In genomic region chr9:106417841-106418625, GRCm38 (mm10) we compare ENCODE assay signal across 8 mouse cellular contexts. TPM values are rescaled to one million over a fixed set of nuclear protein-coding genes. Genes with fewer than 3 reads are reported as not detected.
DNase-seq lines count a peak whose midpoint lies in the region; ATAC-seq and TF ChIP-seq lines count a peak whose summit lies in the region.

No protein-coding gene starts in this region.

- ATAC-seq in lung, embryonic 14.5 days (ENCODE audit: insufficient read depth): peak; percentile 74

- peak overlapping the region; percentile 9 to 29; a peak in 3 of 4 replicates for H3K4me3 ChIP-seq in ES-E14 (ENCODE audit: insufficient read depth in 1 of 2, low read depth in 1 of 2, low read length in 2 of 2, poor library complexity in 1 of 2, severe bottlenecking in 1 of 2)
- peak overlapping the region; percentile 43 for H3K4me3 ChIP-seq in hindbrain, embryonic 10.5 days
- H3K4me3 ChIP-seq in lung, embryonic 14.5 days (ENCODE audit: low read depth, low read length): peak overlapping the region; percentile 31

- H3K27ac ChIP-seq in ES-E14 (ENCODE audit: insufficient read depth, low read depth, low read length, poor library complexity, severe bottlenecking): no peak overlapping the region
- H3K27ac ChIP-seq in hindbrain, embryonic 10.5 days: peak overlapping the region; percentile 82
- peak overlapping the region; percentile 46; the same call in 1 of the 2 replicates for H3K27ac ChIP-seq in lung, embryonic 14.5 days (ENCODE audit: low read depth)

- 0 out of 2 replicates have a peak overlapping the region, but pooled peaks have one; percentile 14 for H3K9ac ChIP-seq in ES-E14 (ENCODE audit: insufficient read depth, low read depth, low read length, poor library complexity, severe bottlenecking)
- peak overlapping the region; percentile 18; the same call in 1 of the 2 replicates for H3K9ac ChIP-seq in lung, embryonic 14.5 days

- in situ Hi-C loops in ES-E14 (cut with MboI; ENCODE audit: low sequenced_read_pairs in 2 of 2, unreplicated experiment in 2 of 2): no loop called here

- H3K4me2 ChIP-seq in lung, embryonic 14.5 days: peak overlapping the region; percentile 70

- H3K27me3 ChIP-seq in hindbrain, embryonic 10.5 days (ENCODE audit: insufficient read depth, poor library complexity, severe bottlenecking): peaks cover 15% of the 10 kb centered on the region
- no peaks in the 10 kb centered on the region for H3K27me3 ChIP-seq in lung, embryonic 14.5 days (ENCODE audit: insufficient read depth, low read length)

- H3K9me3 ChIP-seq in ES-E14 (ENCODE audit: control insufficient read depth, insufficient read depth, low read depth, low read length): no peaks in the 10 kb centered on the region
- H3K9me3 ChIP-seq in hindbrain, embryonic 10.5 days: no peaks in the 10 kb centered on the region
- no peaks in the 10 kb centered on the region for H3K9me3 ChIP-seq in lung, embryonic 14.5 days (ENCODE audit: low read depth, low read length)

- TF ChIP-seq CTCF in lung, embryonic 14.5 days (IDR thresholded peaks at IDR 0.05; ENCODE audit: low read depth): peak; percentile 57

- no peak for DNase-seq in ES-E14 (ENCODE audit: low read depth, low spot score)
- DNase-seq in cerebellum, adult 9-10 months: peak; percentile 72
- DNase-seq in frontal cortex, postnatal 10 days (ENCODE audit: low spot score in 2 of 2): peak; percentile 92 to 96
- peak; percentile 68 for DNase-seq in hindbrain, embryonic 10.5 days (ENCODE audit: low spot score)
- DNase-seq in layer of hippocampus, adult 9-11 months: peak; percentile 95
- peak; percentile 94 for DNase-seq in lung, embryonic 14.5 days
- DNase-seq in ovary, postnatal 10 days (ENCODE audit: low spot score): peak; percentile 45
- DNase-seq in urinary bladder, postnatal 25 days (ENCODE audit: low spot score): peak; percentile 64

- 16% methylated on average over 29 of the region's 29 CpGs for WGBS in hindbrain, embryonic 10.5 days
- 14% methylated on average over 29 of the region's 29 CpGs for WGBS in lung, embryonic 14.5 days

- H3K4me1 ChIP-seq in ES-E14 (ENCODE audit: control insufficient read depth in 2 of 2, insufficient read depth in 2 of 2, low read length in 2 of 2, poor library complexity in 1 of 2): peaks cover 0 to 20% of the 10 kb centered on the region in 2 experiments; a peak in 2 of 4 replicates
- H3K4me1 ChIP-seq in hindbrain, embryonic 10.5 days (replicated peaks): peaks cover 51% of the 10 kb centered on the region
- H3K4me1 ChIP-seq in lung, embryonic 14.5 days (ENCODE audit: insufficient read depth): peaks cover 15% of the 10 kb centered on the region

- H3K36me3 ChIP-seq in ES-E14 (ENCODE audit: control insufficient read depth, insufficient read depth, low read length, poor library complexity, severe bottlenecking): no peaks in the 10 kb centered on the region
- no peaks in the 10 kb centered on the region for H3K36me3 ChIP-seq in hindbrain, embryonic 10.5 days
- H3K36me3 ChIP-seq in lung, embryonic 14.5 days (ENCODE audit: insufficient read depth): no peaks in the 10 kb centered on the region

TF ChIP-seq in ES-E14, 5 proteins besides CTCF, POLR2A, EP300 and RAD21:
- no peak for TF ChIP-seq CHD2 (IDR thresholded peaks at IDR 0.05; ENCODE audit: low read depth, low read length)
- TF ChIP-seq ZC3H11A (IDR thresholded peaks at IDR 0.05; ENCODE audit: borderline replicate concordance, low read depth, low read length): no peak
- no peak for TF ChIP-seq ZNF384 (IDR thresholded peaks at IDR 0.05; ENCODE audit: low read depth, low read length)
- no peak for TF ChIP-seq HCFC1 (IDR thresholded peaks at IDR 0.05; ENCODE audit: borderline replicate concordance, insufficient read depth, low read length)
- no peak for TF ChIP-seq MAFK (IDR thresholded peaks at IDR 0.05; ENCODE audit: insufficient read depth, low read depth, low read length)

RNA-seq across cellular contexts. Expression of gene Rpl29, which starts 11.2 kb away (rescaled TPM):
- total RNA-seq in ES-E14 (2012; rRNA removed): 43.7 and 61.2 TPM in 2 replicates
- 912 and 973 TPM in 2 replicates for polyA plus RNA-seq in hindbrain, embryonic 10.5 days (2016; fragmentation: Nextera tagmentation; extraction: Ambion mirVana)
- 1,268 and 1,276 TPM in 2 replicates for polyA plus RNA-seq in lung, embryonic 14.5 days (2014; fragmentation: Nextera tagmentation; extraction: Ambion mirVana)

RNA-seq across cellular contexts. Expression of gene Acy1, which starts 20.1 kb away (rescaled TPM):
- total RNA-seq in ES-E14 (2012; rRNA removed): 28.8 and 40.3 TPM in 2 replicates
- 36.7 and 37.0 TPM in 2 replicates for polyA plus RNA-seq in hindbrain, embryonic 10.5 days (2016; fragmentation: Nextera tagmentation; extraction: Ambion mirVana)
- 33.2 and 34.9 TPM in 2 replicates for polyA plus RNA-seq in lung, embryonic 14.5 days (2014; fragmentation: Nextera tagmentation; extraction: Ambion mirVana)

RNA-seq across cellular contexts. Expression of gene Abhd14b, which starts 29.2 kb away (rescaled TPM):
- 1.9 and 4.2 TPM in 2 replicates for total RNA-seq in ES-E14 (2012; rRNA removed)
- 5.7 and 6.0 TPM in 2 replicates for polyA plus RNA-seq in hindbrain, embryonic 10.5 days (2016; fragmentation: Nextera tagmentation; extraction: Ambion mirVana)
- 10.0 and 11.0 TPM in 2 replicates for polyA plus RNA-seq in lung, embryonic 14.5 days (2014; fragmentation: Nextera tagmentation; extraction: Ambion mirVana)

RNA-seq across cellular contexts. Expression of gene Abhd14a, which starts 29.4 kb away (rescaled TPM):
- total RNA-seq in ES-E14 (2012; rRNA removed): 23.0 and 55.6 TPM in 2 replicates
- 39.7 and 41.9 TPM in 2 replicates for polyA plus RNA-seq in hindbrain, embryonic 10.5 days (2016; fragmentation: Nextera tagmentation; extraction: Ambion mirVana)
- polyA plus RNA-seq in lung, embryonic 14.5 days (2014; fragmentation: Nextera tagmentation; extraction: Ambion mirVana): 46.0 and 48.4 TPM in 2 replicates

RNA-seq across cellular contexts. Expression of gene Pcbp4, which starts 35.1 kb away (rescaled TPM):
- total RNA-seq in ES-E14 (2012; rRNA removed): 140 and 176 TPM in 2 replicates
- polyA plus RNA-seq in hindbrain, embryonic 10.5 days (2016; fragmentation: Nextera tagmentation; extraction: Ambion mirVana): 395 and 430 TPM in 2 replicates
- 95.9 and 109 TPM in 2 replicates for polyA plus RNA-seq in lung, embryonic 14.5 days (2014; fragmentation: Nextera tagmentation; extraction: Ambion mirVana)
